Mouse (Mus musculus) midbrain, postnatal 0 days (tissue): ENCODE results near the gene Otulin. TPM values are rescaled to one million over a fixed set of nuclear protein-coding genes. Genes with fewer than 3 reads are reported as not detected.

Source experiments
- ATAC-seq: fragments of 200-750 bp; cut with Nextera tagmentation; 2 replicates; pipeline ENCODE4 v1.8.0; 2017; ENCODE audit warnings: moderate number of reproducible peaks, mild to moderate bottlenecking, moderate TSS enrichment, moderate library complexity; ENCODE audit not compliant: low FRiP score
- DNase-seq: peaks from one replicate; pipeline ENCODE4 v3.0.0-alpha.2; 2015; ENCODE audit warnings: low spot score
- H3K27ac ChIP-seq: fragments of 300-500 bp; sonication (generic); 2 replicates; pipeline ENCODE4 v1.5.1; 2014; ENCODE audit warnings: low read depth, mild to moderate bottlenecking, low read length, mixed read lengths
- H3K27me3 ChIP-seq: fragments of 300-500 bp; sonication (generic); 2 replicates; pipeline ENCODE4 v1.6.1; 2014; ENCODE audit warnings: low read length, control low read depth, mixed read lengths; ENCODE audit not compliant: insufficient read depth
- H3K36me3 ChIP-seq: fragments of 300-500 bp; sonication (generic); 2 replicates; pipeline ENCODE4 v1.6.1; 2014; ENCODE audit warnings: low read length, control low read depth, mixed read lengths; ENCODE audit not compliant: insufficient read depth
- H3K4me1 ChIP-seq: fragments of 300-500 bp; sonication (generic); 2 replicates; pipeline ENCODE4 v1.6.1; 2014; ENCODE audit warnings: mild to moderate bottlenecking, control low read depth, antibody characterized with exemption, low read length, mixed read lengths; ENCODE audit not compliant: insufficient read depth
- H3K4me2 ChIP-seq: fragments of 300-500 bp; sonication (generic); 2 replicates; pipeline ENCODE4 v1.6.1; 2014; ENCODE audit warnings: low read depth, mild to moderate bottlenecking, low read length, mixed read lengths; ENCODE audit not compliant: poor library complexity, severe bottlenecking
- H3K4me3 ChIP-seq: fragments of 300-500 bp; sonication (generic); 2 replicates; pipeline ENCODE4 v1.5.1; 2014; ENCODE audit warnings: low read depth, mild to moderate bottlenecking, low read length, moderate library complexity
- H3K9ac ChIP-seq: fragments of 300-500 bp; sonication (generic); replicated peaks from 2 replicates; pipeline ENCODE4 v1.6.1; 2014; ENCODE audit warnings: mild to moderate bottlenecking, low read length, moderate library complexity, mixed read lengths; ENCODE audit not compliant: poor library complexity, severe bottlenecking
- H3K9me3 ChIP-seq: fragments of 300-500 bp; sonication (generic); 2 replicates; pipeline ENCODE4 v1.6.1; 2016; ENCODE audit warnings: low read length, control low read depth
- CTCF ChIP-seq: IDR thresholded peaks from 2 replicates; pipeline ENCODE4 v1.5.1; 2016; ENCODE audit warnings: antibody characterized with exemption, mild to moderate bottlenecking
- WGBS: fragments of 180-500 bp; shearing (Covaris S2); extraction: QIAGEN DNeasy Blood & Tissue Kit; methylation state at CpG from one replicate; pipeline ENCODE4 v1.1.7; 2014; 5-methylcytosine and 5-hydroxymethylcytosine counted together
- polyA plus RNA-seq: library from polyadenylated mRNA; unstranded; fragments of >200 nt; fragmentation: Nextera tagmentation; extraction: Ambion mirVana; gene quantifications from 2 replicates; pipeline ENCODE4 v1.2.1, GENCODE M21; 2015
- total RNA-seq: library from RNA; depleted of rRNA; stranded (reverse); fragments of >200 nt; gene quantifications from 2 replicates; pipeline ENCODE4 v1.2.3, GENCODE M21; 2014

Otulin gene
- total and polyA plus RNA-seq, 2 experiments from 2014 or later: 17.8 to 23.9 TPM

DNA sequence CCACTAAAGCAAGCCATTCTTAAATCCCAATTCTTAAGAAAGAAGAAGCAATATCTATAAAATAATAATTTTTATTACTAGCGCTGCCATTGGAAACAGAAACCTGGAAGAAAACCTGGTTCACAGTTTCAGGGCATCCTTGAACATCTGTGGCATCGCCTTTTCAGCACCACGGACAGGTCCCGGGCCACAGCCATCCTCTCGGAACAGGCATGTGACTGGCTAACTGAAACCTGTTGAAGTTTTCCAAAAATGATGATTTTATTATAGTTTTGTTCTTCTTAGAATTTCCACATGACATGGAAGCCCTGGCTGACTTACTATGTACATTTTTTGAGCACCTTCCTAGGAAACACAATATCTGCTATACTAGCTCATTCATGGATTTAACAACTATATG, 24.5 kb upstream of the Otulin start:
- Histone ChIP-seq H3K4me1 (no peaks in the 10 kb centered on the region), H3K27ac (no peak overlapping the region), H3K9ac (no peak overlapping the region), H3K4me3 (no peak overlapping the region), H3K9me3 (no peaks in the 10 kb centered on the region), H3K27me3 (no peaks in the 10 kb centered on the region), H3K4me2 (no peak overlapping the region), H3K36me3 (no peaks in the 10 kb centered on the region)
- DNase-seq: no peak
- no peak for TF ChIP-seq CTCF
- ATAC-seq: no peak
- WGBS: 28% methylated on average over 5 of the region's 5 CpGs

DNA sequence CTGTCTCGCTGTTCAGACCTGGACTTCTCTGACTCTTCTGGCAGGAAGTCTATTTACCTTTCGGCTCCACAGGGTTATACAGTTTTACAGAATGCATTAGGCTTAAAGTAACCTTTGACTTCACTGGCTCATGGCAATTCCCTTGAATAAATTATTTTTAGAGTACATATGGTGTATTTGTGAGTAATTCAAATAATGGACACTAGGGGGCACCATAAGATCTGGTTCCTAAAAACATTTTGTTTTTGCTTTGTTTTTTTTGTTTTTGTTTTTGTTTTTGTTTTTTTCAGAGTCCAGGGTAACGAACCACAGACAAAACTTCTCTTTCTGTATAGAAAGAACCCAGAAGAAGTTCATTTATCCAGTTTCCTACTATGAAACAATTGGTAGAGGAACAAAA, 17.2 kb upstream of the Otulin start:
- no peaks in the 10 kb centered on the region for H3K36me3 ChIP-seq
- ATAC-seq (no peak), DNase-seq (peak; percentile 82)
- no peaks in the 10 kb centered on the region for H3K9me3 ChIP-seq
- TF ChIP-seq CTCF: peak; percentile 77
- no peak overlapping the region for H3K4me2 ChIP-seq
- no peak overlapping the region for H3K27ac ChIP-seq
- H3K9ac ChIP-seq: no peak overlapping the region
- no peak overlapping the region for H3K4me3 ChIP-seq
- H3K4me1 ChIP-seq: no peaks in the 10 kb centered on the region
- 50% methylated on average over 3 of the region's 3 CpGs for WGBS
- H3K27me3 ChIP-seq: no peaks in the 10 kb centered on the region

DNA sequence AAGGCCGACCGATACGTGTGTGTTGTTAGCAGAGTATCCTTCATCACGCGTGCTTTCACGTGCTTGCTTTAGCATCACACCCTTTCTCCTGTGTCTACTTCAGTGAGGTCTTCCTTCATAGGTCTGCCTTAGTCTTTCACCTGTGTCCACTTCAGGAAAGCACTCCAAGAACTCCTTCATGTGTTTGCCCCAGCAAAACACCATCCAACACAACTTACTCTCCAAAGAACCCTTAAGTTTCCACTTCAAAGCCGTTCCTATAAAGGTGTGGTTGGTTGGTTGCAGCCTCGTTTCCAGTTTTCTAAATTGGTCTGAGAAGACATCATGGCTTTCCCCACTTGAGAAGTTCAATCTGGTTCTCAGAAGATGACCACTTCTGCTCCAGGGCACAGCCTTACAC, 16.2 kb upstream of the Otulin start:
- no peak overlapping the region for H3K4me2 ChIP-seq
- no peaks in the 10 kb centered on the region for H3K27me3 ChIP-seq
- no peak for DNase-seq
- no peak overlapping the region for H3K27ac ChIP-seq
- TF ChIP-seq CTCF: no peak
- WGBS: 95% methylated on average over 8 of the region's 8 CpGs
- ATAC-seq: no peak
- no peaks in the 10 kb centered on the region for H3K4me1 ChIP-seq
- no peak overlapping the region for H3K9ac ChIP-seq
- no peaks in the 10 kb centered on the region for H3K36me3 ChIP-seq
- H3K9me3 ChIP-seq: no peaks in the 10 kb centered on the region
- H3K4me3 ChIP-seq: no peak overlapping the region

DNA sequence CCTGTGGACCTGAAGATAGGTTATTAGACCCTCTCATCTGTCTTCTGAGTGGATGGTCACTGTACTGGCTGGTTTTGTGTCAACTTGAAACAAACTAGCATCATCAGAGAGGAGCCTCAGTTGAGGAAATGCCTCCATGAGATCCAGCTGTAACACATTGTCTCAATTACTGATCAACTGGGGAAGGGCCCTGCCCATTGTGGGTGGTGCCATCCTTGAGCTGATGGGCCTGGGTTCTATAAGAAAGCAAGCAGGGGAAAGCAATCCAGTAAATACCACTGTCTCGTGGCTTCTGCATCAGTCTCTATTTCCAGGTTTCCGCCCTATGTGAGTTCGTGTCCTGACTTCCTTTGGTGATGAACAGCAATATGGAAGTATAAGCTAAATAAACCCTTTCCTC, 14.8 kb upstream of the Otulin start:
- H3K4me1 ChIP-seq: no peaks in the 10 kb centered on the region
- H3K9me3 ChIP-seq: no peaks in the 10 kb centered on the region
- H3K9ac ChIP-seq: no peak overlapping the region
- no peaks in the 10 kb centered on the region for H3K36me3 ChIP-seq
- H3K4me2 ChIP-seq: no peak overlapping the region
- no peak overlapping the region for H3K4me3 ChIP-seq
- no peaks in the 10 kb centered on the region for H3K27me3 ChIP-seq
- no peak for TF ChIP-seq CTCF
- no peak overlapping the region for H3K27ac ChIP-seq
- WGBS: 91% methylated on average over 3 of the region's 3 CpGs
- DNase-seq (no peak), ATAC-seq (no peak)

DNA sequence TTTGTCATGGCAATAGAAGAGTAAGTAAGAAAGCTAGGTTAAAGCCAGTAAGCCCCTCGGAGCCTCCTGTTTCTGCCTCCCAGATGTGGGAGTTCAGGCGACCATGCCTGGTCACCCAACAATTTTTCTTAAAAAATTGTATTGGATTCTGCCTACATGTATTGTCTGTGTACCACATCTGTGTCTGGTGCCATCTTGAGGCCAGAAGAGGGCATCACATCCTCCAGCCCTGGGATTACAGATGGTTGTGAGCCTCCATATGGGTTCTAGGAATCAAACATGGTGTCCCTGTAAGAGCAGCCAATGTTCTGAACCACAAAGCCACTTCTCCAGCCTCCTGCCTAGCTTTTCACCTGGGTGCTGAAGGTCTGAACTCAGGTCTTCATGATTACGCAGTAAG, 12.4 kb upstream of the Otulin start:
- Histone ChIP-seq H3K9ac (no peak overlapping the region), H3K4me3 (no peak overlapping the region), H3K27me3 (no peaks in the 10 kb centered on the region), H3K27ac (no peak overlapping the region), H3K9me3 (no peaks in the 10 kb centered on the region), H3K4me1 (no peaks in the 10 kb centered on the region), H3K4me2 (no peak overlapping the region), H3K36me3 (no peaks in the 10 kb centered on the region)
- no peak for DNase-seq
- TF ChIP-seq CTCF: peak; percentile 64
- 96% methylated on average over 3 of the region's 3 CpGs for WGBS
- ATAC-seq: no peak

DNA sequence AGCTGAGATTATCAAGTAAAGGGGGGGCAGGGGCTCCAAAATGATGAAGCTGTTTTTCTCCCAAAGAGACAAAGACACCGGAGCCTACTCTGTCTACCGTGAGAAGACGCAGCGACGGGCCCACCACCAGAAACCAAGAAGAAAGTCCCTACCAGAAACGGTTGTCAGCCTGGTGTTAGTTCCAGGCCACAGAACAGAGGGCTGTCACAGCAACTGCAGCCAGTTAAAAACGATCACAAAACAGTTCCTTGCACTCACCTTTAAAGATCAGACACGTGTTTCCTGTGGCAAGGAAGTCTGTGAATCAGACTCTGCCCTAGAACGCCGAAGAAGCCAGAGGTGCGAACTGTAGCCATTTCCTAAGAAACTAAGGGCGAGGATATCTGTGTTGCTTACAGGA, 10.7 kb upstream of the Otulin start:
- TF ChIP-seq CTCF: no peak
- no peaks in the 10 kb centered on the region for H3K9me3 ChIP-seq
- WGBS: 61% methylated on average over 12 of the region's 12 CpGs
- ATAC-seq (no peak), DNase-seq (no peak)
- no peaks in the 10 kb centered on the region for H3K27me3 ChIP-seq
- no peaks in the 10 kb centered on the region for H3K4me1 ChIP-seq
- no peaks in the 10 kb centered on the region for H3K36me3 ChIP-seq
- H3K4me2 ChIP-seq: no peak overlapping the region
- H3K4me3 ChIP-seq: no peak overlapping the region
- H3K9ac ChIP-seq: no peak overlapping the region
- no peak overlapping the region for H3K27ac ChIP-seq
